Mouse (Mus musculus): Measurements from ENCODE around the gene Scn10a. TPM values are rescaled to one million over a fixed set of nuclear protein-coding genes. Genes with fewer than 3 reads are reported as not detected.

Gene Scn10a
- total and polyA plus RNA-seq, 3 experiments: 0.27 to 2.9 TPM; not detected in 1

- no peaks in the 10 kb centered on the region for H3K9me3 ChIP-seq (replicated peaks; ENCODE audit: insufficient read depth, low read length)
- no peak for TF ChIP-seq ETS1 (IDR thresholded peaks at IDR 0.05; ENCODE audit: low read depth, low read length)
- no peak for TF ChIP-seq MAX (IDR thresholded peaks at IDR 0.05; ENCODE audit: low read length)
- no peak for TF ChIP-seq SIN3A (IDR thresholded peaks at IDR 0.05; ENCODE audit: low read length)
- no peak for TF ChIP-seq ZMIZ1 (IDR thresholded peaks at IDR 0.05; ENCODE audit: low read depth, low read length)
- no peak for TF ChIP-seq NELFE (IDR thresholded peaks at IDR 0.05; ENCODE audit: low read depth, low read length)
- TF ChIP-seq RAD21 (IDR thresholded peaks at IDR 0.05; ENCODE audit: low read depth, low read length): no peak
- no peak for TF ChIP-seq BHLHE40 (IDR thresholded peaks at IDR 0.05; ENCODE audit: borderline replicate concordance, low read depth, low read length)
- TF ChIP-seq HCFC1 (IDR thresholded peaks at IDR 0.05; ENCODE audit: low read depth, low read length): no peak
- no peak for TF ChIP-seq USF2 (IDR thresholded peaks at IDR 0.05; ENCODE audit: borderline replicate concordance in 1 of 2, insufficient read depth in 1 of 2, low read depth in 1 of 2, low read length in 2 of 2)
- TF ChIP-seq MYC (IDR thresholded peaks at IDR 0.05; ENCODE audit: low read depth, low read length): no peak
- no peak for TF ChIP-seq TAL1 (IDR thresholded peaks at IDR 0.05; ENCODE audit: low read length)
- no peak for TF ChIP-seq E2F4 (IDR thresholded peaks at IDR 0.05; ENCODE audit: borderline replicate concordance, low read depth, low read length)
- no peak for TF ChIP-seq CHD1 (IDR thresholded peaks at IDR 0.05; ENCODE audit: low read depth, low read length)
- TF ChIP-seq JUND (IDR thresholded peaks at IDR 0.05; ENCODE audit: low read depth, low read length): no peak
- no peak for TF ChIP-seq MEF2A (IDR thresholded peaks at IDR 0.05; ENCODE audit: extremely low read depth, insufficient replicate concordance, low read depth, low read length, poor library complexity, severe bottlenecking)
- TF ChIP-seq MYB (IDR thresholded peaks at IDR 0.05; ENCODE audit: low read depth, low read length): no peak
- no peak overlapping the region for H3K4me3 ChIP-seq (ENCODE audit: control insufficient read depth in 1 of 2, insufficient read depth in 1 of 2, low read depth in 2 of 2, low read length in 2 of 2)
- no peaks in the 10 kb centered on the region for H3K4me1 ChIP-seq (ENCODE audit: control insufficient read depth in 1 of 2, insufficient read depth in 2 of 2, low read length in 2 of 2)
- DNase-seq (ENCODE audit: low read depth, low spot score): peak; percentile 18
- no peak overlapping the region for H3K27ac ChIP-seq (ENCODE audit: control insufficient read depth, low read depth, low read length)
- H3K9ac ChIP-seq (ENCODE audit: control insufficient read depth, low read depth, low read length, poor library complexity, severe bottlenecking): no peak overlapping the region
- H3K79me2 ChIP-seq (ENCODE audit: control insufficient read depth, insufficient read depth, low read length, poor library complexity): no peaks in the 10 kb centered on the region
- no peaks in the 10 kb centered on the region for H3K36me3 ChIP-seq (ENCODE audit: control insufficient read depth in 1 of 2, insufficient read depth in 2 of 2, low read length in 2 of 2)
- H3K27me3 ChIP-seq (ENCODE audit: control insufficient read depth in 1 of 2, insufficient read depth in 2 of 2, low read length in 2 of 2): no peaks in the 10 kb centered on the region
Measured at GRCm38 (mm10) chr9:119664109-119664508, 55.0 kb downstream of the Scn10a start.

- no peaks in the 10 kb centered on the region for H3K9me3 ChIP-seq (replicated peaks; ENCODE audit: insufficient read depth, low read length)
- H3K4me1 ChIP-seq (ENCODE audit: control insufficient read depth in 1 of 2, insufficient read depth in 2 of 2, low read length in 2 of 2): no peaks in the 10 kb centered on the region
- H3K4me3 ChIP-seq (ENCODE audit: control insufficient read depth in 1 of 2, insufficient read depth in 1 of 2, low read depth in 2 of 2, low read length in 2 of 2): no peak overlapping the region
- H3K9ac ChIP-seq (ENCODE audit: control insufficient read depth, low read depth, low read length, poor library complexity, severe bottlenecking): no peak overlapping the region
- H3K27me3 ChIP-seq (ENCODE audit: control insufficient read depth in 1 of 2, insufficient read depth in 2 of 2, low read length in 2 of 2): no peaks in the 10 kb centered on the region
- no peak for DNase-seq (ENCODE audit: low read depth, low spot score)
- H3K79me2 ChIP-seq (ENCODE audit: control insufficient read depth, insufficient read depth, low read length, poor library complexity): no peaks in the 10 kb centered on the region
- no peak overlapping the region for H3K27ac ChIP-seq (ENCODE audit: control insufficient read depth, low read depth, low read length)
- TF ChIP-seq TBP (IDR thresholded peaks at IDR 0.05; ENCODE audit: low read depth, low read length) (no peak), EP300 (IDR thresholded peaks at IDR 0.05; ENCODE audit: low read depth in 1 of 2, low read length in 2 of 2) (no peak), JUND (IDR thresholded peaks at IDR 0.05; ENCODE audit: low read depth, low read length) (no peak), ZC3H11A (IDR thresholded peaks at IDR 0.05; ENCODE audit: low read depth, low read length) (no peak), SIN3A (IDR thresholded peaks at IDR 0.05; ENCODE audit: low read length) (no peak), POLR2A (IDR thresholded peaks at IDR 0.05; ENCODE audit: control insufficient read depth in 1 of 2, insufficient read depth in 1 of 2, low read depth in 1 of 2, low read length in 2 of 2, poor library complexity in 1 of 2) (no peak), CHD1 (IDR thresholded peaks at IDR 0.05; ENCODE audit: low read depth, low read length) (no peak), USF2 (IDR thresholded peaks at IDR 0.05; ENCODE audit: borderline replicate concordance in 1 of 2, insufficient read depth in 1 of 2, low read depth in 1 of 2, low read length in 2 of 2) (no peak), UBTF (IDR thresholded peaks at IDR 0.05; ENCODE audit: borderline replicate concordance, insufficient read depth, low read depth, low read length) (no peak), USF1 (IDR thresholded peaks at IDR 0.05; ENCODE audit: low read depth, low read length) (no peak), MAZ (IDR thresholded peaks at IDR 0.05; ENCODE audit: low read depth, low read length) (no peak), MXI1 (IDR thresholded peaks at IDR 0.05; ENCODE audit: low read depth, low read length) (no peak), ETS1 (IDR thresholded peaks at IDR 0.05; ENCODE audit: low read depth, low read length) (no peak), KAT2A (conservative IDR thresholded peaks at IDR 0.05; ENCODE audit: low read depth, low read length) (no peak), MEF2A (IDR thresholded peaks at IDR 0.05; ENCODE audit: extremely low read depth, insufficient replicate concordance, low read depth, low read length, poor library complexity, severe bottlenecking) (no peak), ZNF384 (IDR thresholded peaks at IDR 0.05; ENCODE audit: low read depth, low read length) (no peak)
- no peaks in the 10 kb centered on the region for H3K36me3 ChIP-seq (ENCODE audit: control insufficient read depth in 1 of 2, insufficient read depth in 2 of 2, low read length in 2 of 2)
Measured at GRCm38 (mm10) chr9:119656111-119656510, 63.0 kb downstream of the Scn10a start.
